Mouse (Mus musculus) limb, embryonic 10.5 days (tissue): ENCODE measurements at regions not wholly inside any gene's neighbourhood (a gene's known extent, or its start where the extent isn't known, plus 50 kb on each side); places are given as distances from the start of the nearest gene placed in this dataset.
"Not testable (repeated sequence)": the region's sequence is repeated elsewhere in the genome, so short reads cannot be mapped to it uniquely, and the experiment has no call there.

Source experiments
- DNase-seq: peaks from one replicate; pipeline ENCODE4 v3.0.0-alpha.2; 2017; ENCODE audit warnings: low spot score
- H3K27ac ChIP-seq: fragments of 300-500 bp; sonication (generic); 2 replicates; pipeline ENCODE4 v1.5.1; 2016; ENCODE audit warnings: mild to moderate bottlenecking
- H3K27me3 ChIP-seq: fragments of 300-500 bp; sonication (generic); 2 replicates; pipeline ENCODE4 v1.6.1; 2016; ENCODE audit warnings: low read depth, mild to moderate bottlenecking; ENCODE audit not compliant: poor library complexity, severe bottlenecking
- H3K36me3 ChIP-seq: fragments of 300-500 bp; sonication (generic); 2 replicates; pipeline ENCODE4 v1.6.1; 2016; ENCODE audit warnings: mild to moderate bottlenecking, moderate library complexity
- H3K4me1 ChIP-seq: fragments of 300-500 bp; sonication (generic); 2 replicates; pipeline ENCODE4 v1.6.1; 2016
- H3K4me3 ChIP-seq: fragments of 300-500 bp; sonication (generic); 2 replicates; pipeline ENCODE4 v1.5.1; 2016; ENCODE audit warnings: mild to moderate bottlenecking, moderate library complexity
- H3K9me3 ChIP-seq: fragments of 300-500 bp; sonication (generic); replicated peaks from 2 replicates; pipeline ENCODE4 v1.6.1; 2016; ENCODE audit warnings: mild to moderate bottlenecking
- WGBS: fragments of 180-500 bp; shearing (Covaris S2); methylation state at CpG from one replicate; pipeline ENCODE4 v1.1.7; 2016; 5-methylcytosine and 5-hydroxymethylcytosine counted together

GRCm38 (mm10) chr11:41261254-41261653 is 506.1 kb upstream of the Ccng1 start:
- WGBS = 69% methylated on average over 4 of the region's 4 CpGs
- peaks cover 9% of the 10 kb centered on the region; the same call in 1 of the 2 replicates for H3K4me1 ChIP-seq

GRCm38 (mm10) chr11:41259915-41260619 is 505.0 kb upstream of the Ccng1 start:
- DNase-seq = peak; percentile 31

More at GRCm38 (mm10) chr11:41261254-41261653, 506.1 kb upstream of the Ccng1 start:
- H3K9me3 ChIP-seq = no peaks in the 10 kb centered on the region
- no peak overlapping the region for H3K4me3 ChIP-seq
- no peak for DNase-seq
- no peaks in the 10 kb centered on the region for H3K27me3 ChIP-seq
- no peak overlapping the region for H3K27ac ChIP-seq
- H3K36me3 ChIP-seq = no peaks in the 10 kb centered on the region

GRCm38 (mm10) chr11:41214501-41214900 is 459.4 kb upstream of the Ccng1 start:
- 68% methylated on average over 3 of the region's 3 CpGs for WGBS
- H3K4me1 ChIP-seq, H3K36me3 ChIP-seq, H3K27me3 ChIP-seq, H3K27ac ChIP-seq, H3K9me3 ChIP-seq, H3K4me3 ChIP-seq, DNase-seq: not testable (repeated sequence)

More at GRCm38 (mm10) chr11:41259915-41260619, 505.0 kb upstream of the Ccng1 start:
- no peak overlapping the region for H3K4me3 ChIP-seq
- H3K4me1 ChIP-seq = peaks cover 9% of the 10 kb centered on the region; the same call in 1 of the 2 replicates
- H3K9me3 ChIP-seq = no peaks in the 10 kb centered on the region
- peak overlapping the region; percentile 19; the same call in 1 of the 2 replicates for H3K27ac ChIP-seq
- 65% methylated on average over 18 of the region's 18 CpGs for WGBS
- no peaks in the 10 kb centered on the region for H3K36me3 ChIP-seq
- no peaks in the 10 kb centered on the region for H3K27me3 ChIP-seq

GRCm38 (mm10) chr11:41202228-41202627 is 447.1 kb upstream of the Ccng1 start:
- no peaks in the 10 kb centered on the region for H3K36me3 ChIP-seq
- no peak for DNase-seq
- no peak overlapping the region for H3K27ac ChIP-seq
- no peak overlapping the region for H3K4me3 ChIP-seq
- H3K27me3 ChIP-seq = no peaks in the 10 kb centered on the region
- WGBS = 100% methylated on average over 1 of the region's 1 CpGs
- no peaks in the 10 kb centered on the region for H3K9me3 ChIP-seq
- H3K4me1 ChIP-seq = no peaks in the 10 kb centered on the region

- Histone ChIP-seq H3K27me3 (no peaks in the 10 kb centered on the region), H3K27ac (no peak overlapping the region), H3K36me3 (no peaks in the 10 kb centered on the region), H3K4me3 (no peak overlapping the region), H3K4me1 (no peaks in the 10 kb centered on the region), H3K9me3 (no peaks in the 10 kb centered on the region)
- WGBS = 78% methylated on average over 3 of the region's 3 CpGs
- no peak for DNase-seq
Observed at GRCm38 (mm10) chr11:41193981-41194380, 438.9 kb upstream of the Ccng1 start.

- no peaks in the 10 kb centered on the region for H3K36me3 ChIP-seq
- H3K9me3 ChIP-seq = no peaks in the 10 kb centered on the region
- H3K4me3 ChIP-seq = no peak overlapping the region
- no peaks in the 10 kb centered on the region for H3K4me1 ChIP-seq
- no peak for DNase-seq
- no peaks in the 10 kb centered on the region for H3K27me3 ChIP-seq
- H3K27ac ChIP-seq = no peak overlapping the region
- 83% methylated on average over 2 of the region's 2 CpGs for WGBS
Observed at GRCm38 (mm10) chr11:41160492-41161175, 405.5 kb upstream of the Ccng1 start.

GRCm38 (mm10) chr11:41159927-41160326 is 404.8 kb upstream of the Ccng1 start:
- no peak for DNase-seq
- Histone ChIP-seq H3K36me3 (no peaks in the 10 kb centered on the region), H3K4me1 (no peaks in the 10 kb centered on the region), H3K27me3 (no peaks in the 10 kb centered on the region), H3K4me3 (no peak overlapping the region), H3K27ac (no peak overlapping the region), H3K9me3 (no peaks in the 10 kb centered on the region)
- 89% methylated on average over 1 of the region's 1 CpGs for WGBS

GRCm38 (mm10) chr11:41158761-41159596 is 403.9 kb upstream of the Ccng1 start:
- no peak for DNase-seq
- H3K4me1 ChIP-seq = no peaks in the 10 kb centered on the region
- no peaks in the 10 kb centered on the region for H3K9me3 ChIP-seq
- H3K36me3 ChIP-seq = no peaks in the 10 kb centered on the region
- no peaks in the 10 kb centered on the region for H3K27me3 ChIP-seq
- no peak overlapping the region for H3K4me3 ChIP-seq
- no peak overlapping the region for H3K27ac ChIP-seq
- 87% methylated on average over 4 of the region's 4 CpGs for WGBS

GRCm38 (mm10) chr11:41157321-41157720 is 402.2 kb upstream of the Ccng1 start:
- H3K27me3 ChIP-seq = no peaks in the 10 kb centered on the region

More at GRCm38 (mm10) chr11:41157321-41157720, 402.2 kb upstream of the Ccng1 start:
- no peaks in the 10 kb centered on the region for H3K9me3 ChIP-seq
- H3K4me3 ChIP-seq = no peak overlapping the region
- no peaks in the 10 kb centered on the region for H3K36me3 ChIP-seq
- WGBS = 95% methylated on average over 11 of the region's 11 CpGs
- DNase-seq = no peak
- H3K4me1 ChIP-seq = no peaks in the 10 kb centered on the region
- no peak overlapping the region for H3K27ac ChIP-seq
